Mouse (Mus musculus): ENCODE results near the gene Ppp4c.

Ppp4c gene

DNA sequence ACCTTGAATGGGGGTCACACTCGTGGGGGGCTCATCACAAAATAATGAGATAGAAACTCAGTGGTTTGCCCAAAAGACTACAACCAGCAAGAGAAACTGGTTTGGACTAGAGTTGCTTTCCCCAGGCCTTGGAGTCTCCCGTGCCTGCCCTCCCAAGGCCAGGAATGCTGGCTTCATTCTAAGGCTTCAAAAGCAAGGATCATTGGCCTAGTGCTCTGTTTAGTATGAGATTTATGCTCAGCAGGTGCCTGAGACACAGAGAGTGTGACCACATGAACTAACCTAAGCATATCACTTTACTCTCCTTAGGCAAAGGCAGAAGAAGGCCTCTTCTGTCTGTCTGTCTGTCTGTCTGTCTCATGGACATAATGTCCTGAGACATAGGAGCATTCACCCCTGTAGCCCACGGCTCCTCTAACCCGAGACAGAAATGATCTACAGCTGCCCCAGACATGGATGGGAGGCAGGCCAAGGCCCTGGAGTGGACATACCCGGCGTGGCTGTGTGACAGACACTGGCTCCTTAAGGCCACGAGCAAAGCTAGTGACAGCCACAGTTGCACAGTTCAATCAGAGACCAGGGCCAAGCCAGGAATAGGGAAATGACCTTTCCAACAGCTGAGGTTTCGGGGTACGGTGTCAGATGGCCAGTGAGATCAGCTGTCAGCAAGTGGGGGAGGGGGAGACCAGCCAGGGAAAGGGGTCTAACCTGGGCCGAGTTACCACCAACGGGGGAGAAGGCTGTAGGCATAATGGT is 10.0 kb upstream of the Ppp4c start:
- no peak for DNase-seq (ENCODE audit: low read depth in 2 of 2, low spot score in 2 of 2)

DNA sequence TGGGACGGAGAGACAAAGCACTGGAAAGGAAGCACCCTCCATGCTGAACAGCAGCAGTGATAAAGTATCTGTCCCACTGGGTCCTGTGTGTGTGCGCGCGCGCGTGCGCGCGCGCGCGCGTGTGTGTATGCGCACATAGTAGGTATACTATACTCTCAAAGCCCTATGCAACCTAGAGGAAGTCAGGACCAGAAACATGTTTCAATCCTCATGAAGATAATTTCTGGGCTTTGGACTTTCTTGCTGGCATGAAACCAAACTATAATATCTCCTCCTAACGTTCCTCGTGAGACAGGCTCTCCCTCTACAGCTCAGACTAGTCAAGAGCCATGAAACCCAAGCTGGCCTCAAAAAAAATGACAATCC is 8.7 kb upstream of the Ppp4c start:
- no peak for DNase-seq (ENCODE audit: low read depth in 2 of 2, low spot score in 2 of 2)

DNA sequence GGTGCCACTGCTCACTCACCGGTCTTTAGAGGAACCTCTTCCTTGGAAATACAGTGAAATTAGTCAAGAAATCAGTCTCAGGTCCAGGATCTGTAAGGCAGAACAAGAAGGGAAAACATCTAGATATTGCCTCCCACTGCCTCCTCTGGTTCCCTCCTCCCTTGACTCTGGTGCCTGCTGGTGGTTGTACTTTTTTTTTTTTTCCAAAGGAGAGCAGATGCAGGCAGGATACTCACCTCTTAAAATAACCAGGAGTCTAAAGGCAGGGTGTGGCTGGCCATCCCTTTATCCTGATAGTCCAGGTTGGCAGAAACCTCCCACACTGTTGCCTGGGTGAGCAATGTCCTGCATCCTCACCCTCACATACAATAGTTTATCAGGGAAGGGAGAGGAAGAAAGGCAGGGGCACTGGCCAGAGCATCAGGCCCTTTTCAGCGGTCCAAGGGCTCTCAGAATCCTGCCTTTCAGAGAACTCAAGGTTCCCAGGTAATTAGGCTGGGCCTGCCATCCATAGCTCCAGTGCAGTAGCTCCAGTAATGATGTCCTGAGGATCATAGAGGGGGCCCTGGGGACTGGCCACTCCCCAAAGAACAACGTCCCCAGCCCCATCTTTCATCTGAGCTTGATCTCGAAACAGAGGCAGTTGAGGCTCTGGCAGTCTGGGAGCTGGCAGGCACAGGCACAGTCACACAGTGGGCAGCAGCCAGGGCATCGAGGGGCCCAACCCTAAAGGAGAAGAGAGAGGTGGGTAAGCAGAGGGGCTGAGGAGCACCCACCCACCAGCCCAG is 8.2 kb upstream of the Ppp4c start:
- DNase-seq (ENCODE audit: low read depth in 2 of 2, low spot score in 2 of 2): no peak

DNA sequence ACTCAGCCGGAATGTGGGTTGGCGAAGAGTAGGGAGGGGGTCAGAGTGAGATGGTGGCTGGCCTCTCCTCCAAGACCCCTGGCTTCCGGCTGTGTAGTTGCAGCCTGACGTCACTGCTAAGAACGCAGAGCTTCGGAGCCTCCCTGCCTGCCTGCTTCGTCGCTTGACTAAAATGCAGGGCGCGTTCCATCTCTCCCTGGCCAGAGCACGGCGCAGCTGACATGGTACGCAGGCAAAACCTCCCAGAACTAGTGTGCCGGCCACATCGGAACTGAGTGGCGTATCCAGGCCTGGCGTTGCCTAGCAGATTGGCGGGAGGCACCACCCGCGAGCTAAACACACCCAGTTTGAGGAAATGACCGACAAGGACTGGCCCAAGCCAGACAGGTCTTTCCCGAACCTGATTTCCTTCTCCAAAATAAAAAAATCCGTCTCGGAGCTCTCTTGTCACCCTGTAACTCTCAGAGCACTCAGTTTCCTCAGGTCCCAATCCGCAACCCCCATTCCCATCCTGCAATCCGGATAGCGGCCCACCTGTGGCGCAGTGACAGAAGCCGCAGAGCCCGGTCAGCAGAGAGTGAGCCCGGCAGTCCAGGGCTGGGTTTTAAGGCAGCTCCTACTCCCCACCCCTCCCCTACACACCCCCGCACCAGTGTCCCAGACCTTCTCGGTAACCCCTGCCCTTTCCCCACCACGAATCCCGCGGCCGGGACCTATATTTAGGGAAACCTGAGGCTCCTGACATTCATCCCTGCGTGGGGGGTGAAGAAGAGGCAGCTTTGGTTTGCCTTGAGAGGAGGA is 7.4 kb upstream of the Ppp4c start:
- no peak for DNase-seq (ENCODE audit: low read depth in 2 of 2, low spot score in 2 of 2)

DNA sequence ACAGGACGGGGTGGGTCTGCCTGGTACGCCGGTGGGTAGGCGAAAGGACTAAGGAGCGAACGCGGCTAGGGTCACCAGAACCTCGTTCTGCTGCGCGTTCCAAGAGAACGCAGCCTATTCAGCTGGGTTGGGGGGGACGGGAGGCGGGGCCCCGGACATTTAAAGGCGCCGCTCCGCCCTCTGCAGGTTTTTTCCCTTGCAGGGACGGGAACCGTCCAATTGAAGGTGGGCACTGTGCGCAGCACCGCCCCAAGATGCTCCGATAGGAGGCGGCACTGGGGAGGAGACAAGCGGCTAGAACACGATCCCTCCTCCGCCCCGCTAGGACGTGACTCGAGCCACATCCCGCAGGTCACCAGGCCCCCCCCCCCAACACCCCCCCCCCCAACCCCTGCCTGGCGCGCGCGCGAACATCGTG is 6.8 kb upstream of the Ppp4c start:
- DNase-seq (ENCODE audit: low read depth in 2 of 2, low spot score in 2 of 2): peak; percentile 92 to 94

DNA sequence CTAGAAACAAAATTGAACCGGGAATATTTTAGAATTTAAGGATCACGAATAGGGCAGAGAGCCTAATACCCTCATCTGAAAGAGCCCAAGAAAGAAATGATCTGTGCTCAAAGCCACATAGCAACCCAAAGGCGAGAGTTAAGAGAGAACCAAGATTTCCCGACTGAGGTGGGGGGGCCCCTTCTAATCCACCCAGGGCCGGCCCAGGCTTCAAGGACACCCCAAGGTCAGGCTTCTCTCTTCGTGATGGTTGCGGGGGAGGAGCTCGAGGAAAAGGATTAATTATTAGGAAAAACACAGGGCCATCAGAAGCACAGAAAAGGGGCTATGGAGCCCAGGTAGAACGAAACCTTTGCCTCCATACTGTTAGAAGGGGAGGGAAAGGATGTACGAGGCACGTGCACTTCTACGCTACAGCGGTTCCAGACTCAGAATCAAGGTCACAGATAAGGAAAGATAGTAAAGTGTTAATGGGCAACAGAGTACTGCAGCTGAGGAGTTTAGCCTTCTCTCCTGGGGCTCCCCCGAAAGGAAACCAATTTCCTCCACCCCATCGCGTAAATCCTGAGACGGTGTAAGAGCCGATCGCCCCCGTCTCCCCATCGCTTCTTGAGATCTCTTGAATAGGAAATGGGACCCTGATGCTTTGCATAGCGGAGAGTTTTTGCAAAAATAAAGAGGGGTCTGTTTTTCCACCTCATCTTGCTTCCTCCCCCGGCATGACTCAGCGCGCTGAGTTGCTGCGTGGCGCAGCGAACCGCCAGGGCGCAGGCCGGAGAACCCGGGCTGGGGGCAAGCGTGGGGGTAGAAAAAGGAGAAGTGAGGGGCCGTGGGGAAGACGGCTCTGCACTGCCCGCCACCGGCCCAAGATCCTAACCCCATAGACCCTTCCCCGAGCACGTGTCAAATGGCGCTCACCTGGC is 6.1 kb upstream of the Ppp4c start:
- peak in 1 of 2 experiments; percentile 31 for DNase-seq (ENCODE audit: low read depth in 2 of 2, low spot score in 2 of 2)

DNA sequence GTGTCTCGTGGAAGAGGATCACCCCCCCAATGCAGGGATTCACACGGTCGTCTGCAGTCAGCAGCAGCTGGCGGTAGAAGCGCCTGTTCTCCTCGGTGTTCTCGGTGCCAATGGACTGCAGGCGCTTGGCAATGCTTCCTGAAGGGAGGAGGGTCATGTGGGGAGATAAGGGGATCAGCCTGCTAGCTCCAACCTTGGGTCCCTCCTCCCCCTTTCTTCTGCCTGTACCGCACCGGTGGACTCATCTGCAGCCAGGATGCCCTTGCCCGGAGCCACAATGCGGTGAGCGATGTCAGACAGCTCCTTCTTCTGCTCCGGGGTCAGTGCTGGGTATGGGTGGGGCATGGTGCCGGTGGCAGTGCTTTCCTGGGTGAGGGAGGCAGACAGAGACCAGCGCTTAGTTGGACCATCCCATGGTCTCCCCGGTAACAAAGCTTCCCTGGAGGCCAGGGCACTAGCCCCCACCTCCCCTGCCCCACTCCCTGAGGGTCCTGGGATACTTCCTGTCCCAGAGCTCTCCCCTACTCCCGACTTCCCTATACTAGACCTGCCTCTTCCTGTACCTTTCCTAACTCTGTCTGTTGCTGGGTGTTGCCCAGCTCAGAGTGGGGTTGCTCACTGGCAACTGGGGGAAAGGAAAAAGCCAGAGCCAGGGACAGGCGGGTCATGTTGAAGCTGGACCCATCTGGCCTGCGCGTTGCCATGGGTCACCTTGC is 5.3 kb upstream of the Ppp4c start, which contains the start of gene Fam57b:
Fam57b (plus strand) TSS at position 258 of the 716 bp plus-strand sequence.
- no peak for DNase-seq (ENCODE audit: low read depth in 2 of 2, low spot score in 2 of 2)

DNA sequence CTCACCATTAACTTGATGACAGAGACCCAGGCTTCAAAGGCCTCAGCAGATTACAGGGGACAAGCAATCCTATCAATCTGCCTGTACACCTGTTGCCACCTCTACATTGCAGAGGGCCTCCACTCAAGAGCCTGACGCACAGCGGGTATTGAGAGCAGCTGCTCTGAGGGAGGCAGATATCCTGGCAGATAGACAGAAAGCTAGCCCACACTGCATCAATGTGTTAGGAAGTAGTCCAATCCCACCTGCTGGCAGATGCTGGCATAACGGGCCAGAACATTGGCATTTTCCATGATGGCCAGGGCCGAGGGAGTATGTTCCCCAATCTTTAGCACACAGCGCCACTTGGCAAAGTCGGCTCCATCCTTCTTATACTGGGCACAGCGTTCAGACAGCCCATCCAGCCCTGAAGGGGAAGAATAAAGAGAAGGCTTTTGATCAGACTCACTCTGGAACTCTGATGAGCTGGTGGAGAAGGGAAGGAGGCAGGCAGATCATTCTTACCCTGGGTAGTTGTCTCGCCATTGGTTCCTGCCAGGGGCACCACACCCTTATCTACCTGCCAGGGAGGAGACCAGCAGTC is 4.1 kb upstream of the Ppp4c start:
- DNase-seq (ENCODE audit: low read depth in 2 of 2, low spot score in 2 of 2): peak in 1 of 2 experiments; percentile 44

DNA sequence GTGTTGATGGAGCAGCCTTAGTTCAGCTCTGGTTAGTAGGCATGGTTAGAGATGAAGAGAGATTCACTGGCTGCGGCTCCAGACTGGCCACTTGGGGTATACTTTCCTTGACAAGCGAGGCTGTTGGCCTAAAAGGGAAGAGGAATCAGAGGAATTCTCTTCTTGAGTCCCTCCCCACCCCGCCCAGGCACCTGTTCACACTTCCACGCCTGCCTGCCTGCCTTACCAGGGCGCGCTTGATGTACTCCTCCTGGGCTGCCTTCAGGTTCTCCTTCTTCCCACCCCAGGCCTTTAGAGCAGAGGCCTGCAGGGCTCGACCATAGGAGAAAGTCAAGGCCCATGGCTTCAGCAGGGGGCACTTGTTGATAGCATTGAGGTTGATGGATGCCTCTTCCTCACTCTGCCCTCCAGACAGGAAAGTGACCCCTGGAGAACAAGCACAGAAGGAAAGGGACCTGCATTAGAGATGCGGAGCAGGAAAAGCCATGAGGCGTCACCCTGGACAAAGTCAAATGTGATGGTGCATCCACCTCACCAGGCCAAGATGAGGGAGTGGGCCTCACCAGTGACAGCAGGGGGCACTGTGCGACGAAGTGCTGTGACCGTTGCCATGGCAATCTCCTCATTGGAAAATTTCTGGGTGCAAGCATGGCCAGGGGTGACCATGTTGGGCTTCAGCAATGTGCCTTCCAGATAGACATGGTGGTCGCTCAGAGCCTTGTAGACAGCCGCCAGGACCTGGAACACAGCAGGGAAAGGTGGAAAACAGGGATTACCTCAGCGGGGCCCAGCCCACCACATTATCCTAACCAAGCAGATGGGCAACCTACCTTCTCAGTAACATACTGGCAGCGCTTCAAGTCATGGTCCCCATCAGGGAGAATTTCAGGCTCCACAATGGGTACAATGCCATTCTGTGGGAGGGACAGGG is 3.4 kb upstream of the Ppp4c start:
- no peak for DNase-seq (ENCODE audit: low read depth in 2 of 2, low spot score in 2 of 2)

DNA sequence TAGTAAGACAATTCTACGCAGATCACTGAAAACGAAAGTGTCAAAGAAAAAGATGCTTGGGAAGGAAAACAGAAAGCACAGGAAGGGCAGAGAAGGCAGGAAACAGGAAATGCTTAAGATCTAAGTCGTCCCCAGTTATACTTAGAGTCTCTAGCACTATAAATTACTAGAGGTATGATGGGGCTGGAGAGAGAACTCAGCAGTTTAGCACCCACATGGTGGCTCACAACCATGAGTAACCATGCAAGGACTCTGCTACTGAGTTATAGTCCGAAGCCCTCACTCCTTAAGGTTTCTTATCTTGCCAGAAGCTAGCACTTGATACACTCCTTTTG is 1.9 kb upstream of the Ppp4c start:
- no peak for DNase-seq (ENCODE audit: low read depth in 2 of 2, low spot score in 2 of 2)

DNA sequence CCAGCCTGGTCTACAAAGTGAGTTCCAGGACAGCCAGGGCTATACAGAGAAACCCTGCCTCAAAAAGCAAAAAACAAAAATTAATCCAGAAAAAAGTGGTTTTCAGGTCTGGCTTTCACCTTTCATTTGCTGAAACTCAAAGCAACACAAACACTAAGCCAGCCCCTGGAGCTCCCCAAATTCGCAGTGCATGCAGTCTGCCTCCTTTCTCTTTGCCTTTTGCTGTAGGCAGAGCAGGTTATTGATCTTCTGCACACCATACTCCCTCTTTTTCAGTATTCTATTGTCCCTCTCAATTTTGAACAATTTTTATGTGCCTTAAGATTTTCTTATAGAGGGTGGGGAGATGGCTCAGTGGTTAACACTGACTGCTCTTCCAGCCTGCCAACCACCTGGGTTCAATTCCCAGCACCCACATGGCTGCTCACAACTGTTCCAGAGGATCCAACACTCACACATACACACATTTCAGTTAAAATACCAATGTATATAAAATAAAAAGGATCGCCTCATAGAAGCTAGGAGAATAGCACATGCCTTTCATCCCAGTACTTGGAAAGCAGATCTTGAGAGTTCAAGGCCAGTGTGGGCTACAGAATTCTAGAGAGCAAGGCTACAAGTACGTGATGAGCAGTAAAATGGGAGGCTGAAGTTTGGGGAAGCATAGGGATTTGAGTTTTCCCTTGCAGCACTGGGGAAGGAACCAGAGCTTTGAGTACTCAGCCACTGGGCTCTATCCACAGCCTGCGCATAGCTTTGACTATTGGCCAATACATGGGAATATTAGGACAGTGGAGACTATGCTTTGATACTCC is 1.4 kb upstream of the Ppp4c start:
- no peak for DNase-seq (ENCODE audit: low read depth in 2 of 2, low spot score in 2 of 2)

DNA sequence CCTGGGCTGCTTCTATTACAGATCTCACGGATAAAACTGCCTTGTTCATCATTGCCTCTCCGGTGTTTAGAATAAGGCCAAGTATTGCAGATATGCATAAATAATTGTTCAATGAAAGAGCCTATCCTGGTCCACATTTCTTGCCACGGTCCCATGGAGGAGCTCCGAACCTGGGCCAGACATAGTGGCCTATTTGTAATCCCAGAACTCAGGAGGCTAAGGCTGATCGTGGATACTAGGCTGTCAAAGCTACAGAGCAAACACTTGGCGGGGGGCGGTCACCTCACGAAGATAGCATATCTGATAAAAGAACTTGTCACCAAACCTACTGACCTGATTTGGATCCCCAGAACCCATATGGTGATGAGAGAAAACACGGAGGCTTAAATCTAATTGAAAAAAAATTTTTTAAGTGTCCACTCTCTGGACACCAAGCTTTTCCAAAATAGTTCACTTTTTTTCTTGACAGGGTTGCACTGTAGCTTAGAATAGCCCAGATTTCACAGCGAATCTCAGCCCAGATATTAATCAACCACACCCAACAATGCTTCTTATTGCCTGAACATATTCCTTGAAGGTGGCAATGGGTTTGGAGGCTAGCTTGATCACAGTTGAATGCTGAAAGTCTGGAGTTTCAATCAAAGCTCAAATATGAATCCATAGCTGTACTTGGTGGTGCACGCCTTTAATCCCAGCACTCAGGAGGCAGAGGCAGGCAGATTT is 586 bp upstream of the Ppp4c start:
- no peak for DNase-seq (ENCODE audit: low read depth in 2 of 2, low spot score in 2 of 2)

DNA sequence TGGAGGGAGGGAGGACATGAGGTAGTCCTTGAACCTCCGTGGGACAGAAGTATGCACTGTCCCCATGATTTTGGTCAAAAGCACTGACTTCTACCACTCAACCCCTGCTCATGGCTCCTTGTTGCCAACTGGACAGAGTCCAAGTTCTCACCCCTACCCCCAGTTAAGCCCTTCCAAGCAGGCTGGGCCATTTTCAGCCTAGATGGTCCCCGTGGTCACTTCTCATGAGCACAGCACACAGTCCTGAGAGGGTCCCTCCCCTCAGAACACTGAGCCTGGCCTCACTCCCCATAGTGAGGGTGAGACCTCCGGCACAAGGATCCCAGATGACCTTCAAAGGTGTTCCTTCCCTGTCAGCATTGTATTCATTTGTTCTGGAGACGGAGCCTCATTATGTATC is 3.2 kb downstream of the Ppp4c start:
- no peak for DNase-seq (ENCODE audit: low read depth in 2 of 2, low spot score in 2 of 2)

DNA sequence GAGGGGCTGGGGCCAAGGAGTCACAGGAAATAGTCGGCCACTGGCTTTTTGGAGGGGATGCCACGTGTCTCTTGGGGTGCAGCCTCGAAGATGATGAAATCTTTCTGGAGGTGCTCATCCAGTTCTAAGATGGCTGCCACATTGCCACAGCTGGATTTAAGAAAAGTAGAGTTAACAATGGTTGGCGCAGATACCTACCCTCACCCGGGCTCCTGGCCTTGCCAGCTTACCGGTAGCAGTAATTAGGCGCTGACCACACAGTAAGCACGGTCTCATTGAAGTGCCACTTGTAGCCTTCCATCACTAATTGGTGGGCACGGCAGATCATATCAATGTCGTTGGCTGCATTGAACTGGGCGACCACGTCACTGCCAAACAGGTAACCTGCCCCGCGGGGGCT is 6.2 kb downstream of the Ppp4c start:
- no peak for DNase-seq (ENCODE audit: low read depth in 2 of 2, low spot score in 2 of 2)

DNA sequence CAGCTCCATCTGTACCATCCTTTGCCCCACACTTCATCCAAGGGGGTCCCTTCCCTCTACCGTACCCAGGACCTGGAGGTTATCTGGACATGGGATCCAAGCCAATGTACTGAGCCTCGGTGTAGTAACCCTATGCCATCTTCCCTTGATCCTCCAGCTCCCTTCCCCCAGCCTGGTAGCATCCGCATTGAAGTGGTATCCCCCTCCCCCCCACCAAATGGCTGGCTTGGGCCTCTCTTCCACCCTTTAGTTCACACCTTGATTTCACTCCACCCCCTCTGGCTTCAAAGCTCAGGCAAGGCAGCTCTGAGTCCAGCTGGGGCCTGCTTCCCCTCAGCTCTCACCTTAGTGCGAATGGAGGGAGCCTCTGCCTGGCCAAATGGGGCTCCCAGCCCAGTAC is 7.2 kb downstream of the Ppp4c start:
- DNase-seq (ENCODE audit: low read depth in 2 of 2, low spot score in 2 of 2): no peak

DNA sequence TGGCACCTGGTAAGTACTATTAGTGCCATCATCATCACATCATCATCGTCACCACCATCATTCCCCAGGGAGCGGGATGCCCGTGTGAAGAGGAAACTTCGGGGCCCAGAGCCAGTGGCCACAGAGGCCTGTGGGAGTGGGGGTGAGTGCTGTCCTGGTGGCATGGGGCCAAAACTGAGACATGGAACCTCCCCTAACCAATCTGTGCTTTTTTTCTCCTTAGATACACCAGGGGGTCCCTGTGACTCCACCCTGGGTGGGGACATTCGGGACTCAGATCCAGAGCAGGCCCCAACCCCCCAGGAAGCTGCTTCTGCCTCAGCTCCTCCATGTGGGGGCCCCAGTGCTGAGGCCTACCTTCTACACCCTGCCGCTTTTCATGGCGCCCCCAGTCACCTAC is 7.8 kb downstream of the Ppp4c start:
- DNase-seq (ENCODE audit: low read depth in 2 of 2, low spot score in 2 of 2): no peak

DNA sequence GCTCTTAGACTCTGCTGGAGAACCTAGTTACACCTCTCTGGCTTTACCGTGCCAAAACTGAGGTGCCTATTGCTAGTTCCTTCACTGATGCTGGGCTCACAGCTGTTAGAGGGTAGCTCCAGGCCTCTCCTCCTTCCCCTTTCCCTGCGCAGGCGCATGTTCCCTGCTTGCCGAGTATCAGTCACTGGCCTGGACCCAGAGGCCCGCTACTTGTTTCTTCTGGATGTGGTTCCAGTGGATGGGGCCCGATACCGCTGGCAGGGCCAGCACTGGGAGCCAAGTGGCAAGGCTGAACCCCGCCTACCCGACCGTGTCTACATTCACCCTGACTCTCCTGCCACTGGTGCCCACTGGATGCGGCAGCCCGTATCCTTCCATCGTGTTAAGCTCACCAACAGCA is 9.6 kb downstream of the Ppp4c start:
- no peak for DNase-seq (ENCODE audit: low read depth in 2 of 2, low spot score in 2 of 2)
